Mouse (Mus musculus) Muller cell, postnatal 12 days (primary cell): ENCODE measurements at regions not wholly inside any gene's neighbourhood (a gene's known extent, or its start where the extent isn't known, plus 50 kb on each side); places are given as distances from the start of the nearest gene placed in this dataset.
A peak's percentile ranks its signal among the peaks of the same experiment; 100 is the strongest.

Experiments used
- DNase-seq: peaks from one replicate; pipeline ENCODE4 v3.0.0-alpha.2; 2015; ENCODE audit errors: inconsistent ontology term

DNA sequence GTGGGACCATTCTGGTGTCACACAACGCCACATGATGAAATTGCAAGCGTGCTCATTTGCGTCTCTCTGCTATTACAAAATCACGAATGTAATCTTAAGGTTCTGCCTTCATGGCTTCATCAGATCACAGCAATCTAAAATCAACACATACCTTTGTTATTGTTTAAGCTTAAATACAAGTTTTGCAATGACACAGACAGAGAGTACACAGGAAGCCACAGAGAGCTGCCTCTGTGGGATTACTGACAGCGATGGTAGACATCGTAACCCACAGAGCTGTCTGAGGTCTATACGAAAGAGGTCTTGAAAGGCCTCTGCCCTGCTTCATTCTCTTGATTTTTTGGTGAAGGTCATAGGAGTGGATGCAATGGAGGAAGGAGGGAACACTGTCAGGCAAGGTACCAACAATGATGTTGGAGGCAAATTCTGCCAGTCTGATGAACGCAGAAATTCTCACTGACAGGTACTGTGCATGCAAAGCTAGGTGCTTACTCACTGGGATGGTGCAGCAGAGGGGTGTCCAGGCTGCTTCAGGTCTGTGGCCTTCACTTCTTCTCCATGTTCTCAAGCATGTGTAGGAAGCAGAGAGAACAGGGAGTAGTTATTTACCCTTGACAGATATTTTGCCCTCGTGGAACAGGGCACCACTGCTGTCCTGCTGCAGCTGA, 226.5 kb downstream of the Gm19410 start:
- DNase-seq, result no peak

DNA sequence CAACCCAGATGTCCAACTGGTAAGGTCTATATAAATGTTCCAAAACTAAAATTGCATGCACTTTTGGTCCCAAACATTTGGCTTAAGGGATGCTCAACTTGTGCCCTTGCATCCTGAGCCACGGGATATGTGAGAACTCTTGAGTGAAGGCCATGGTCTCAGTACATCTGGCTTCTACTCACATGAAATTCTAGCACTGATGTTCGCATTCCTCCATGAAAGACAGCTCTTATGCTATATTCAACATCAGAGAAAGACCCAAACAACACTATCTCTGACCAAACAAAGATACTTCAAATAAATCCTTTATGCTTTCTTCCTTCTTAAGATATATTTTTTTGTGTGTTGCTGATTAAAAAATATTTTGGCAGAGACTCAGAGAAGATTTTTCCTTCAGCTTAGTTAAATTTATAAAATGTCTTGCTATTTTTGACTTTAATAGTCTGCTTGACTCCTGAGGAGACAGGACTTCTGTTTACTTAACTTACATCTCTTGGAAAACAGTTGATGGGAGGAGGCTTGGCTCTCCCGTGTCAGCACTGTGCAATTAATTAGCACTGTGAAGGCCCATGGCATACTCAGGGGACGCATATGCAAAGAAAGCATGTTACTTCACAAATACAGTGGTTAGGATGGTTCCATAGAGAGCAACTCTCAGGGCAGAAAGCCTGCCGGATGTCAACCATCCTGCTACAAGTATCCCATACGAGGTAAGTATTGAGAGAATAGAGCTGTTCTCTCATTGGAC, 230.9 kb downstream of the Gm19410 start:
- no peak for DNase-seq

DNA sequence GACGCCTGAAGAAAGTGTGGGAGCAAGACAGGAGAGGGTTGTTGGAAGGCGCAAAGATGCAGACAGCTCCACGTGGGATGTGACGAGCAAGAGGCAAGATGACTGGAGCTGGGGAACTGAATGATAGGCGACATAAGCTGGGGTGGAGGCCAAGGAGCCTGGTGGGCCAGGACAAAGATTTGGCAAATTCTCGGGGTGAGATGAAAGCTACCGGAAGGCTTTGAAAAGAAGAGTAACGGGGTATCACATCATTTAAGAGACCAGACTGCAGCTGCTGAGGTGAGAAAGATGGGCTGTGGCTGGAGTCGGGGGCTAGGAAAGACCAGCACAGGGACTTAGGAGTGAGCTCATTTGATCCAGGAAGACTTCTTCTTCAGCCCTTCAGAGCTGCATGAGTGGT, 234.0 kb downstream of the Gm19410 start:
- DNase-seq, result no peak

GRCm38 (mm10) chr8:36004387-36004786, 238.8 kb downstream of the Gm19410 start:
- no peak for DNase-seq

GRCm38 (mm10) chr8:36005536-36005935, 239.9 kb downstream of the Gm19410 start:
- DNase-seq, result peak; percentile 33

DNA sequence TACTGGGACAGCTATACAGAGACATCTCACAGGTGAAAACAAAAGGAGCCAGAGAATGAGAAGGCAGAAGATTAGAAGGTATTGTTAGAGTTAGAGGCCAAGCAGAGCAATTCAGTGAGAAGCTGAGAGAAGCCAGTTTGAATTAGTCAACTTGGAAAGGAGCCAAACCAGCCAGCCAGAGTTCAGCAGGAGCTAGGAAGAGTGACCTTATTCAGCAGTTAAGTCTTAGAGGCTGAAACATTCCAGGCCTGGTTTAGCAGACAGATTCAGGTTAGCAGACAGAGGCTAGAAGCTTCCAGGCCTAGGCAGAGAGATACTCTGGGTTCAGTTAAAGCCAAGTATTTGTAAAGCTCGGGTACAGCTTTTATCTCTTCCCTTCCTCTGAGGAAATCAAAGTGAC, 242.1 kb downstream of the Gm19410 start:
- no peak for DNase-seq

DNA sequence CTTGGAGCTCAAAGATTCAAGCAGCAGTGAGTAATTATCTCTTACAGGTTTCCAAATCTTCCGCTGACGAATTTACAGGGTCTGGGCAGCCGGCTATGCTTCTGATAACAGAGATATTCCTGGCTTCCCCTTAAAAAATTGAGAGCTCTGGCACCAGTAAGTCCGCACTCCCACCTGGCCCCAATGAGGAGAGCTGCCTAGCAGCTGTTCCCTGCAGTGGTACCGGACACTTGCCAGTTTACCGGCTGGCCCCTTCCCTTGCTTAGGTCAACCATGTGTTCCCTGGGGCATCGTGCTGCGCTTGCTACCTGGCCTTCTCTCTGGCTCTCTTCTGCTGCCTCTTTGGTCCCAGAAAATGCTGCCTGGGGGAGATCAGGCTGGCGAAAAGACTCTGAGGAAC, 244.0 kb downstream of the Gm19410 start:
- no peak for DNase-seq

- DNase-seq, result no peak
Observed at GRCm38 (mm10) chr8:36010446-36011217, 245.0 kb downstream of the Gm19410 start.

- peak; percentile 56 for DNase-seq
Observed at GRCm38 (mm10) chr8:36014862-36015261, 249.3 kb downstream of the Gm19410 start.

- DNase-seq, result no peak
Observed at GRCm38 (mm10) chr8:36016321-36017114, 250.9 kb downstream of the Gm19410 start.

DNA sequence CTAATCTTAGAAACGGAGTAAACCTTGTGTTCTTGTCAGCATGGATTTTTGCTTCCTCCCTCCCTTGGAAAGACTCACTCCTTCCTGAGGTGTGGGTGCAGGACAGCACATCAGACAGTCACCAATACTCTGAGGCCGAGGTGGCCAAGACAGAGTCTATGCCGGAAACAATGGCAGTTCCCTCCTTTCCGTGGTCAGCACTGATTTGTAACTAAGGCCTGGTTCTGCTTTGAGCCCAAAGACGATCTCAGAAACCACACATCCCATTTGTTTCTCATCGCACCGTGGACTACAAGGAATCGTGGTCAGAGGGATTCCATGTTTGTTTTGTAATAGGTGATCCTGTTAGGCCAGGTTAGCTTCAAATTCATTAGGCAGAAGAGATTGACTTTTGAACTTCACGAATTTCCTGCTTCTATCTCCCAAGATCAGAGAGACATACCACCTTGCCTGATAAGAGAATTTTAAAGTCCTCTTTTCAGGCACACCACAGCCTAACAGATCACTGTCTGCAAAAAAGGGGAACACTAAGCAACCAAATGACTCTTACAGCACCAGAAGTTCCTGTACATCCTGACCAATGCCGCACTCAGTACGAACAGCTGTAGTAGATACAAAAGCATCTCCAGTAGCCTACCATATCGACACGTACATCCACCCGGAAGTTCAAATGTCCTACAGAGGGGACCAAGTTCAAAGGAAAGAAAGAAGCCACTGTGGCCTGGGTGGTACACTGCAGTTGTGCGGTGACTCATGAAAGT, 253.6 kb downstream of the Gm19410 start:
- no peak for DNase-seq

DNA sequence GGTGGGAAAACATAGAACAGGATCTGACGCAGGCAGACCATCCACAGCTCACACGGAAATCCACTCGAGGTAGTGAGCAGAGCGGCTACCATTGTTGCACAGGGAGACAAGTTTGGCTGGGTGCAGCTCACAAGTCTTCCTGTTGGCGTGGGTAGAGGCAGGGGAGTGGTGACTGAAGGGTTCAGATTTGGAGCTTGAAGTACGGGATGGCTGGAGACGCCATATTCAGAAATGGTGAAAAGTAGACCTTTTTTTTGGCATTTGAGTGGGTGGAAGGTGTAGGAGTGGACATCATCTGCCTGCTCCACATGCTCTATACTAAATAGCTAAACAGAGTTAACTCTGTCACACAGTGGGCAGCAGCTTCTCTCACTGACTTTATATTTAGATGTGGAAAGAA, 254.3 kb downstream of the Gm19410 start:
- no peak for DNase-seq

- DNase-seq, result no peak
Observed at GRCm38 (mm10) chr8:36027586-36027985, 262.0 kb downstream of the Gm19410 start.

DNA sequence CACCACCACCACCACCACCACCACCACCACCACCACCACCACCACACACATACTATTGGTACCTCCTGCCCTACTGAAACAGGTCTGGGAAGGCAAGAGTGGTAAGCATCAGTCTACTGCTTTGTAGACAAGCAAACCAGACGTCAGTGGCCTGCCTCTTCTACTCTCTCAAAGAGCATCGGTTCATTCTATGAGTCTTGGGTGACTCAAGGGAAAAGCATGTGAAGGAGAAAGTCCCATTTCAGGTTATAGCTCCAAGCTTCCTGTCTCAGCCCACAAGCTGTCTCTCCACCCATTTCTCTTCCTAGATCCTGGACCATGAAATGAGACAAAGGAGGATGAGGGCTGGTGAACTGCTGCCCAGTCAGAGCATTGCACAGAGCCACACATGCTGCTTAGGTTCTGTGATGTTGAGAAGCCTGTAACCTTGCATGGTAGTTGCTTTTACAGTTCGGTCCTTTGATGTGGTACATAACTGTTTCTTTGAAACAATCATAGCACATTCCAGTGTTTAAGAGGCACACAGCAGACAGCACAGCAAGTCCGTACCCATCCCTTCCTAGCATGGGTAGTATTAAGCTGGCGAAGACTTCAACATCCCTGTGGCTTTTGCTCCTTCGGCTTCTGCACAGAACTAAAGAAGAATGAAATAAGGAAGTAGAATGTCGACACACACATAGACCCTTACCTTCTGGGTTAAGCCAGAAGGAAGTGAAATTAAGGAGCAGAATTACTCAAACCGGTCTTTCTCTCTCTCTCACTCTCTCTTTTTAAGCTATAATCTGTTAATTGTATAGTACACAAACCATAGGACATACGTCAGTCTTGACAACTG, 262.7 kb downstream of the Gm19410 start:
- no peak for DNase-seq

DNA sequence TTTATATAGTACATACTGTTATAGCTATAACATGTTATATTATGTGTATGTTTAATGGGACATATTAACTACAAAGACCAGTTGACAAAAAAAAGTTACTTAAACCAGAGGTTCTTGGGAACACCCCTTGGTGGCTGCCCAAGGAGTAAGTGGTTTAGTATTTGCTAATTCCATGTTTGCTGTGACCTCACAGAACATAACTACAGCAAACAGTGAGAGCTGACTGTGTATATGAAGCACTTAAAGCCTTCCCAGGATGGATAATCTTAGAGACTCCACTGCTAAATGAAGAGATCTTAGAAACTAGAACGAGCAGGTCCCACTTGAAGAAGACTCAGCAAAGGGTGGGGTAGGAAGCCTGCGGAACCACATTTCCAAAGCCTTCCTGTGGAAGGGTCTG, 263.9 kb downstream of the Gm19410 start:
- DNase-seq, result no peak

- DNase-seq, result no peak
Observed at GRCm38 (mm10) chr8:36030237-36030636, 264.6 kb downstream of the Gm19410 start.

- no peak for DNase-seq
Observed at GRCm38 (mm10) chr8:36031966-36032719, 266.6 kb downstream of the Gm19410 start.

GRCm38 (mm10) chr8:36035339-36035738, 269.7 kb downstream of the Gm19410 start:
- DNase-seq, result no peak

DNA sequence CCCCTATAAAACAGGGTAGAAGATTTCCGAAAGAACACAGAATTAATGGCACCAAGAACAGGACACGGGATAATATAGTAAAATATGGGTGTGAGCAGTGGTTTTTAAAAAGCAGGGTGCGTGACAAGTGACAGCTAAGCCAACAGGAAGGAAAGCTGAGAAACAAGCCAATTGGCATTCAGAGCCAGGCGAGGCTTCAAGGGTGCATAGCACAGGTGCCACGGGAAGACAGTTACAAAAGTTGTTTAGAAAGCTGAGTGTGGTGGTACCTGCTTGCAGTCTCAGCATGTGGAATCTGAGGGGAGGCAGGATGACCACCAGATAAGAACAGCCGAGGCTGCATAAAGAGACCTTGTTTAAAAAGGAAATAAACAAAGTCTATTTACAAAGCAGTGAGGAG, 270.7 kb downstream of the Gm19410 start:
- DNase-seq, result no peak
